Mouse (Mus musculus) CD4-positive helper T cell, adult 2 months (primary cell): ENCODE results near the gene Pax3.

ENCODE experiments used
- DNase-seq: peaks from one replicate; pipeline ENCODE4 v3.0.0-alpha.2; 2012; ENCODE audit warnings: low read depth, missing footprints, low spot score

Pax3 gene

GRCm38 (mm10) chr1:78088646-78089045 is 108.3 kb downstream of the Pax3 start:
- DNase-seq, result no peak

DNA sequence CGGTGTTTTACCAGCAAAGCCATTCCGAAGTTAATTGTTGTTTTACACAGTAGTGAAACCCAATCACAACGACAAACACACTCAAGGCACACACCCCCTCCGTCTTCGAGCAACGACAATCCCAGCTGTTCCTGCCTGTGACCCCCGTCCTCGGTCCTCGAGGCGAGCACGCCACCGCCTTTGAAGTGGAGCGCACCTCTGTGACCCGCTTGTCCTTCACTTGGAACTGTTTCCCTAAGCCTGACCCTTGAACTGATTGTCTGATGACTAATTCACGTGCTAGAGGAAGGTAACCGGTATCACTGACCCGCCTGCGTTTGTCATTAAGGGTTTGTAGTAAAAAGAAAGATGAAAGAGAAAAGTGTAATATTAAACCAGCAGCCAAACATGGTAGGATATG is 115.2 kb downstream of the Pax3 start:
- DNase-seq, result no peak

GRCm38 (mm10) chr1:78060850-78061249 is 136.1 kb downstream of the Pax3 start:
- DNase-seq, result no peak

DNA sequence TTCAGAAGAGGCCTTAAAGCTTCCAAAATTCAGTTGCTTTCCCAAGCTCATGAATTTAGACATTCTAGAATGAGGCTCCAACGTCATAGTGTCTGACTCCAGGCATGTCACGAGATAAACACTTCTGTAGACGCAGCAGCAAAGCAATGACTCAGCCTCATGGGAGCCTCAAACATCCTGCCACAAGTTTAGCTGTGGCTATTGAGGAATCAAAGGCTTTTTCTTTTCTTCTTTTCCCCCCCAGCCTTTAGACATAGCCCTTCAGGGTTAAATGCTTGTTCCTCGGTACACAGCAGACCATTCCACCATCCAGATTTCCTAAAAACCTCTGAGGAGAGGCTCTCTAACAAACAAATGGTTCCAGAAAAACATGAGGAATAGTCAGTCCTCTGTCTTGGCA is 139.0 kb downstream of the Pax3 start:
- DNase-seq, result no peak

DNA sequence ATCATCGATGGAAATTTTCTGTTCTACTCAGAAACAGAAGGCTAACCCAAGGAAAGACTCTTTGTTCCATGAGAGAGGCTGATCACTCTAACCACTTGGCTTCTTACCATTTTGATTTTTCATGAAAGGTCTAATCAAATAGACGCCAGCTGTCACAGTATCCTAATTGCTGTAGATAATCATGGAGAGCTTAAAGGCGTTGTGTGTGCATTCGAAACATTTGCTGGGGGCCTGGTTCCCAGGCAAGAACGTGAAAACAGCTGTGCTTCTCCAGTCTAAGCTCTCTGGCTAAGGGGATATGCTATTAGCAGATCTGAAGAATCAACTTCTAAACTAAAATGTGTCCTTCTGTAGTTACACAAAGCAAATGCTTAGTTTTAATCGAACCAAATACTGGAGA is 143.3 kb downstream of the Pax3 start:
- no peak for DNase-seq
